Mouse (Mus musculus) T-helper 17 cell (primary cell): ENCODE results near the gene Hpd.
"Not testable (repeated sequence)": the region's sequence is repeated elsewhere in the genome, so short reads cannot be mapped to it uniquely, and the experiment has no call there.

ENCODE experiments used
- in situ Hi-C, 2 experiments: fragments of 300-600 bp; cut with MboI, MseI; formaldehyde crosslinking; loops; 1 replicate in 1 of 2; 2 replicates in 1 of 2; pipeline ENCODE4 v1.15.1; 2025; ENCODE audit warnings: high pct_unique_total_duplicates in 2 of 2

Hpd gene

DNA sequence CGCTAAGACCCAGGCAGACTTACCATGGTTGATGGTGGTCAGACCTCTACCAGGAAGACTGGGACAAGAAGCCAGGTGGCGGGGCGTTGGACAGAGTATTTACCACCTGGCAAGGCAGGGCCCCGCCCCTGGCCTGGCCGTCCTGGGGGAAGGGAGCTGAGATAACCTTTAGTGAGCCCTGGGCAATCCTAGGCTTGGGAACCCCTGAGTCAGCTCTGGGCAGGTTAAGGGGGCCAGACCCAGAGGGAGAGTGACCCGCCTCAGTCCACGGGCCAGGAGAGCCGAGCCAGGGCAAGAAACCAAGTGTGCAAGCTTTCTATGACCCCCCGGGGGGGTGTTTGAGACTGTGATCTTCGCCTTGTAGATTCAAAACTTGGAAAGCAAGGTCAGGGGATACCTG, at the start of gene Hpd:
Gene Hpd (minus strand): TSS at position 77 of the 400 bp plus-strand sequence.
- in situ Hi-C loops: loop anchor here in 1 of 2 experiments (5.0 to 10.0 kb wide), 2 partner anchors 100 to 658 kb away; no protein-coding TSS in a partner anchor

DNA sequence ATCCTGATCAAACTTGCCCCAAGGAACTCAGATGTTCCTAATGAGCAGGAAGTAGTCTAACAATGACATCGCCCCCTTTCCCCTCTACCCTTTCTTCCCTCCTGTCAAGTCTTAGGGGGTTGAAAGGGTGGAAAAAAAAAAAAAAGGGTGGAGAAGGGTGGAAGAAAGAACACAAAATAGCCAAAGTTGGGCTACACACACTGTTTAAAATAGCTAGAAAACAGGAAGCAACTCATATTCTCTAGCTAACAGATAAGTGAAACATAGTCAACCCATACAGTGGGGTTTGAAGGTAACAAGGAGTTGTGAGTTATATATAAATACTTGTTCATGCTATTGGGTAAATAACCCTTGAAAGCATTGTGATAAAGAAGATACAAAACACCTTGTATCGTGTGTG, 49.7 kb upstream of the Hpd start:
- in situ Hi-C loops: no loop called here

DNA sequence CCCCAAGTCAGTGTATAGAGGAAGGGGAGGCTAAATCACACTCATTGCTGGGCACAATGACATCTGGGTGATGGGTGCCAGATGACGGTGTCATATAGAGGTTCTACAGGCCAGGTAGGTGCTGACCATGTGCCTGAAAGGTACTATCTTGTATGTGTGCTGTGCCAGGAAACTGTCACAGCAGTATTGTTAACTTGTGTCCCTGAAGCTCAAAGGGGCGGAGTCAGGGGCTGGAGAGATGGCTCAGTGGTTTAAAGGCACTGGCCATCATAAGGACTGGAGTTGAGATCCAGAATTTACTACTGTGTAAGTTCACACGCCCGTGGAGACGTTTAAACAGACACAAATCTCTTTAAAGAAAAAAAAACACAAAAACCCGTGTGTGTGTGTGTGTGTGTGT, 46.8 kb upstream of the Hpd start:
- in situ Hi-C loops: no loop called here

- in situ Hi-C loops: no loop called here
These were observed 46.0 kb upstream of the Hpd start for GRCm38 (mm10) chr5:123228524-123228922.

DNA sequence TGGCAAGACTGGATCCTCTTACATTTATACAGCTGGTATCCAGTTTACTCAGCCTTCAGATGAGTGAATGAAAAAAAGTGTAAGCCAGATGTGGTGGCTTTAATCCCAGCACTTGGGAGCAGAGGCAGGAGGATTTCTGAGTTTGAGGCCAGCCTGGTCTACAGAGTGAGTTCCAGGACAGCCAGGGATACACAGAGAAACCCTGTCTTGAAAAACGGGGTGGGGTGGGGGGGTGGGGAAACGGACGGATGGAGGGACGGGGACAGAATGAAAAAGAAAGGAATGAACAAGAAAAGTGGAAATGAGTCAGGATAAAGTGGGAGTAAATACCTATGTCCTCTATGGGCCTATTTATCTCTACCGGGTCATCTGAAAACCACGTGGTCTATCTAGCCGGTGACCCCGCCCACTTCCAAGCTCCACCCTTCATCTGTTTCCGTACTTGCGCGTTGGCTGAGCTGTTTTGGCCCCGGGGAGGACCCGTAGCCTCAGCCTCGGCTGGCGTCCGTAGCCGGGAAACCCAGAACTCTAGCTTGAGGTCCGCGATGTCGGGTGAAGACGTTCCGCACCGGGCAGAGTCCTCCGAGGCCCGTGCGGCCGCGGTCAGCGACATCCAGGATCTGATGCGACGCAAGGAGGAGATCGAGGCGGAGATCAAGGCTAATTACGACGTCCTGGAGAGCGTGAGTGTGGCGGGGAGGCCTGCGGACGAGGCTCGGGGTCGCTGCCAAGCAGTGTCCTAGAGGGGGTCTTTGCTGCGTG, 45.4 kb upstream of the Hpd start:
- in situ Hi-C loops: no loop called here

- in situ Hi-C loops: no loop called here
These were observed 44.3 kb upstream of the Hpd start for GRCm38 (mm10) chr5:123226851-123227250.

DNA sequence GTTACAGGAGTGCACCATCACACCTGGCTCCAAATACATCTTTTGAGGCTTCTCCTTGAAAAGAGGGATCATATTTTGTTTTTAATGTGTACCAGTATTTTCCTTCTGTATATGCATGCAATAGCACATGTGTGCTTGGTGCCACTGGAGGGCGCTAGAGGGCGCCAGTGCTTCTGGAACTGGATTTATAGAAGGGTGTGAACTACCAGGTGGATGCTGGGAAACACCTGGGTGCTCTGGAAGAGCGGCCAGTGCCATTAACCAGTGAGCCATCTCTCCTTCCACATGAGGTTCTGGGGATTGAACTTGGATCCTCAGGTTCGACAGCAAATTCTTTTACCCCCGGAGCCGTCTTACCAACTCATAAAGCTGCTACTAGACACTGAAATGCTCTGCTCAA, 41.3 kb upstream of the Hpd start:
- in situ Hi-C loops: not testable (repeated sequence)

GRCm38 (mm10) chr5:123223051-123223410, 40.5 kb upstream of the Hpd start:
- in situ Hi-C loops: no loop called here

DNA sequence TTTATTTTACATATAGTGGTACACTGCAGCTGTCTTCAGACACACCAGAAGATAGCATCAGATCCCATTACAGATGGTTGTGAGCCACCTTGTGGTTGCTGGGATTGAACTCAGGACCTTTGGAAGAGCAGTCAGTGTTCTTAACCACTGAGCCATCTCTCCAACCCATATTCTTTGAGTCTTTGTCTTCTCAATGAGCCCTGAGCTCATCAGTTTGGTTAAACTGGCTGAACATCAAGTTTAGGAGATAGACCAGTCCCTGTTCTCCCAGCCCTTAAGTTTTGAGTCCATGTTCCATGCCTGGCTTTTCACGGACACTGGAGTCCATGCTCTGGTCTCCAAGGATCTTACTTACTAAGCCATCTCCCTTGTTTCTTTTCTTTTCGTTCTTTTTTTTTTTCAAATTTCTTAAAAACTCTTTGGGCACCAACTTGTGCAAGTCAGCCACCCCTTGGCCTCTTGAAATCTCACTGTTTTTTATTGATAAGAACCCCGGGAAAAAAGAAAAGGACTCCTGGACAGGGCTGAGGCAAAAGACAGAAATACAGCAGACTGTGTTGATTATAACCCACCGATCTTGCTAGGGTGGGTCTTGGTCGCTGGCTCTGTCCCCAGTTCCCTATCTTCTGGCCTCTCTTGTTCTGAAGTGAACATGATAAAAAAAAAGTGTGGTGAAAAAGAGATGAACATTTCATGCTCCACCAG, 40.0 kb upstream of the Hpd start:
- in situ Hi-C loops: not testable (repeated sequence)

DNA sequence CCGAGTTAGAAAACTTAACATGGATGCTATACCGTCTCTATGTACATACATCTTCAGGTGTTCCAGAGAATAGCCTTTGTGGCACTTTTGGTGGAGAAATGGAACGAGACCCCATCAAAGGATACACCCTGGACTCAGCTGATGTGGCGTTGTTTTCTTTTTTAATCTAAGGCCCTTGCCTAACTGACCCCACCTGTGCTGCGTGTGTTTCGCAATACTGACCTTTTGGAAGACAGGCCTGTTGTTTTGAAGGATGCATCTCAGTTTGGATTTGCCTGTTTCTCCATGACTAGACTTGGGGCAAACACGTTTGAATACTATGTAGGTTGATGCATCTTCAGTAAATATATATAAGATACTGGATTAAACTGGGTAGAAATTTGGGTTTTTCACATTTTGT, 21.1 kb upstream of the Hpd start:
- in situ Hi-C loops: not testable (repeated sequence)

DNA sequence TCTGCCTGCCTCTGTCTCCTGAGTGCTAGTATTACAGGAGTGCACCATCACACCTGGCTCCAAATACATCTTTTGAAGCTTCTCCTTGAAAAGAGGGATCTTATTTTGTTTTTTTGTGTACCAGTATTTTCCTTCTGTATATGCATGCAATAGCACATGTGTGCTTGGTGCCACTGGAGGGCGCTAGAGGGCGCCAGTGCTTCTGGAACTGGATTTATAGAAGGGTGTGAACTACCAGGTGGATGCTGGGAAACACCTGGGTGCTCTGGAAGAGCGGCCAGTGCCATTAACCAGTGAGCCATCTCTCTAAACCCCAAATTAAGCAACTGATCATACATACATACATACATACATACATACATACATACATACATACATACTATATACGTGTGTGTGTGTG, 20.2 kb upstream of the Hpd start:
- in situ Hi-C loops: not testable (repeated sequence)

DNA sequence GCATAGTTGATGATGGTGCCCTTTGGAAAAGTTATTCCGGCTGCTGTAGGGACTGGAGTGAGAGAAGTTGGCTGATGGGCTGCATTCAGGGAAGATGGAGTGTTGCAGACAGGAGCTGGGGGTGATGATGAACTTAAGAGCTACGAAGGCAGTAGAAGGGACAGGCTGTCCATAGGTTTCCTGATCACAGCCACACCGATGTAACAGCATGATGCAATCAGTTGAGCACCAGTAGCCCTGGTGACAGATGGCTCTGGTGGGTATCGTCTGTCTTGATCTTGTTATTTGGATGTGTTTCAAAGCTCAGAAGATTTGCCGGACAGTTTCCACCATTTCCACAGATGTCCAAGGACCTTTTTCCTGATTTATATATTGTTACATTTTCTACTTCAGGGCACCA, 19.5 kb upstream of the Hpd start:
- in situ Hi-C loops: no loop called here

- in situ Hi-C loops: no loop called here
These were observed 19.0 kb upstream of the Hpd start for GRCm38 (mm10) chr5:123201523-123201892.

- in situ Hi-C loops: not testable (repeated sequence)
These were observed 18.4 kb upstream of the Hpd start for GRCm38 (mm10) chr5:123200816-123201522.

- in situ Hi-C loops: no loop called here
These were observed 16.0 kb upstream of the Hpd start for GRCm38 (mm10) chr5:123198523-123198922.

- in situ Hi-C loops: no loop called here
These were observed 14.2 kb upstream of the Hpd start for GRCm38 (mm10) chr5:123196746-123197145.

DNA sequence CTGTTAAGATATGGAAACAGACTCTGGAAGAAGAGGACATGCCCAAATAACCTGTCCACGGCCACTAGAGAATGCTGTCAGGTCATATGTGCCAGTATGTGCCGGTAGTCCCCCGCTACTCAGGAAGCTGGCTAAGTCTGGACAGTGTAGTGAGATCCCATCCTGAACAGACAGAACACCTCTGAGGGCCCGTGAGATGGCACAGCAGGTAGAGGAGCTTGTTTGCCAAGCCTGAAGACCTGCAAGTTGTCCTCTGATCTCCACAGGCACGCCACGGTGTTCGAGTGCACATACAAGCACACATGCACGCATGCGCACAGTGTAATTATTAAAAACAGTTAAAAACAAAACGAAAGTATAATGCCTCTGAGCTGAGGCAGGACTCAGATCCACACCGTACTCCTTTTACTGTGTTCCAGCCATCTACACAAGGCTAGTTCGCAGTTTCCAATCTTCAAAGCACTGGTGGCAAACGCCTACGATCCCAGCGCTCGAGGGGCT, 13.0 kb upstream of the Hpd start:
- in situ Hi-C loops: no loop called here

- in situ Hi-C loops: no loop called here
These were observed 12.3 kb upstream of the Hpd start for GRCm38 (mm10) chr5:123194856-123195255.

GRCm38 (mm10) chr5:123193436-123193835, 10.9 kb upstream of the Hpd start:
- in situ Hi-C loops: no loop called here

DNA sequence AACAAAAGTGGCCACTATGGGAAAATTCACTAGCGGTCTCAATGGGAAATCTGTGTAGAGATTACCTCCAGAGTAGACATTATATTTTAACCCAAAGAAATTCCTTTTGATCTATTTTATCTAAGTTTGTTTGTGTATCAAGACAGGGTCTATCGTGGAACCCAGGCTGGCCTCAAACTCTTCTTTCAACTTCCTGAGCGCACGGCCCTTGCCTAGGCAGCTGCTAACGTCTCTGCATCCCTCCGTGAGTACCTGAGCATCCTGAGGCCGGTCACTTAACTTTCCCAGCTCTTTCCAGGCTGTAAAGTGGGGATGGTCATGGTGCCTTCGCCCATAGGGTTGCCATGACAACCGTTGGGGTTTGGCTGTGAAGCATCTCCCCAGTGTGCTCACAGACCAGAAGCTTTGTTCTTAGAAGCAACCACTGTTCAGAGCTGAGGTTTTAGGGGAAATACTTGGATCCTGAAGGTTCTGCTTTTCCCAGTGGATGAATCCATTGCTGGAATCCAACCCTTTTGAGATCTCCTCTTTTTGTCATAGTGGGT, 10.2 kb upstream of the Hpd start:
- in situ Hi-C loops: no loop called here

DNA sequence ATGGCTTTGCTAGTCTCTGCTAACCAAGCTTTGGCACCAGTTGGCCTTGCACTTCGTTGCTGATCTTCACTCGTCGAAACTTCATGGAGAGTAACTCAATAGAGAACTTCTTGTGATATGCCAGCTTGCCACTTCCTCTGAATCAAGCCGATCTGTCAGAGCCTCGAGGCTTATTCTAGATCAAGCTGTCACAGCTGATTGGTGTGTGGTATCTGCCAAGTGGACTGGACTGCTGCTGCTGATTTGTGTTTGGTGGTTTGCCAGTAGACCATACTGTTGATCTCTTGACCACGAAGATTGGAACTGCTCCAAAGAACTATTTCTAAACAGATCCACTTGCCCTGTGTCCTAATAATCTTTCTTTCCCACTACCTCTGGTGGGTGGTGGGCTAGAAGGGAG, 8.9 kb upstream of the Hpd start:
- in situ Hi-C loops: no loop called here

DNA sequence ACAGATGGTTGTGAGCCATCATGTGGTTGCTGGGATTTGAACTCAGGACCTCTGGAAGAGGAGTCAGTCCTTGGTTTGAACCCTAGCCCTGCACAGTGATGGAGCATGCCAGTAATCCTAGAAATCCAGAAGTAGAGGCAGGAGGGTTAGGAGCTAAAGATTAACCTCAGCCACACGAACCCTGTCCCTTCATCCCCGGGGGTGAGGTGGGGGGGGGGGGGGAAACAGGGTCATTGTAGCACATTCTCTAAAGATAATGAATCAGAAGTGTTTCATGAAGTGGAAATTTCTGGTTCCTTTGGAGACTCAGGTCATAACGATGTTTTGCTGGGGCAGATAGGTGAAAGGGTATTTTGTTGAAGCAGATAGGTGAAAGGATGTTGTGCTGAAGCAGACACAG, 8.4 kb upstream of the Hpd start:
- in situ Hi-C loops: no loop called here
